Mouse (Mus musculus) MEL (cell line): Measurements from ENCODE around the gene Tent4a.

Experiments
- CTCF ChIP-seq, 3 experiments: IDR thresholded peaks in 2 of 3; conservative IDR thresholded peaks in 1 of 3; 2 replicates each; pipeline ENCODE4 v1.5.1; 2011 to 2012; ENCODE audit warnings: low read length in 3 of 3, low read depth in 2 of 3, mild to moderate bottlenecking in 2 of 3, improper control_type of control experiment in 1 of 3, inconsistent platforms in 1 of 3, mixed read lengths in 1 of 3, moderate library complexity in 1 of 3; ENCODE audit not compliant: control insufficient read depth in 1 of 3, insufficient read depth in 1 of 3, poor library complexity in 1 of 3, severe bottlenecking in 1 of 3
- EP300 ChIP-seq, 2 experiments: IDR thresholded peaks; 2 replicates each; pipeline ENCODE4 v1.6.1; 2011; ENCODE audit warnings: improper control_type of control experiment in 2 of 2, low read length in 2 of 2, low read depth in 1 of 2, mild to moderate bottlenecking in 1 of 2
- JUND ChIP-seq: IDR thresholded peaks from 2 replicates; pipeline ENCODE4 v1.6.1; 2011; ENCODE audit warnings: low read depth, mild to moderate bottlenecking, improper control_type of control experiment, low read length
- POLR2A ChIP-seq, 2 experiments: IDR thresholded peaks; 2 replicates each; pipeline ENCODE4 v1.6.1; 2011 to 2012; ENCODE audit warnings: low read length in 2 of 2, mild to moderate bottlenecking in 2 of 2, control low read depth in 1 of 2, improper control_type of control experiment in 1 of 2, low read depth in 1 of 2, moderate library complexity in 1 of 2; ENCODE audit not compliant: control insufficient read depth in 1 of 2, insufficient read depth in 1 of 2, poor library complexity in 1 of 2
- USF1 ChIP-seq: IDR thresholded peaks from 2 replicates; pipeline ENCODE4 v1.6.1; 2014; ENCODE audit warnings: low read depth, mild to moderate bottlenecking, inconsistent platforms, low read length, improper control_type of control experiment, moderate library complexity

- no peak for TF ChIP-seq CTCF (IDR thresholded peaks at IDR 0.05 in 2 of 3, conservative IDR thresholded peaks at IDR 0.05 in 1 of 3; ENCODE audit: control insufficient read depth in 1 of 3, insufficient read depth in 1 of 3, low read depth in 2 of 3, low read length in 3 of 3, poor library complexity in 1 of 3, severe bottlenecking in 1 of 3)
- no peak for TF ChIP-seq EP300 (IDR thresholded peaks at IDR 0.05; ENCODE audit: low read depth in 1 of 2, low read length in 2 of 2)
- no peak for TF ChIP-seq POLR2A (IDR thresholded peaks at IDR 0.05; ENCODE audit: control insufficient read depth in 1 of 2, insufficient read depth in 1 of 2, low read depth in 1 of 2, low read length in 2 of 2, poor library complexity in 1 of 2)
- no peak for TF ChIP-seq USF1
- no peak for TF ChIP-seq JUND
Observed at GRCm38 (mm10) chr13:69538327-69538726, 3.9 kb upstream of the Tent4a start.
